ENCODE assay signal across 9 mouse cellular contexts in the genomic region with DNA sequence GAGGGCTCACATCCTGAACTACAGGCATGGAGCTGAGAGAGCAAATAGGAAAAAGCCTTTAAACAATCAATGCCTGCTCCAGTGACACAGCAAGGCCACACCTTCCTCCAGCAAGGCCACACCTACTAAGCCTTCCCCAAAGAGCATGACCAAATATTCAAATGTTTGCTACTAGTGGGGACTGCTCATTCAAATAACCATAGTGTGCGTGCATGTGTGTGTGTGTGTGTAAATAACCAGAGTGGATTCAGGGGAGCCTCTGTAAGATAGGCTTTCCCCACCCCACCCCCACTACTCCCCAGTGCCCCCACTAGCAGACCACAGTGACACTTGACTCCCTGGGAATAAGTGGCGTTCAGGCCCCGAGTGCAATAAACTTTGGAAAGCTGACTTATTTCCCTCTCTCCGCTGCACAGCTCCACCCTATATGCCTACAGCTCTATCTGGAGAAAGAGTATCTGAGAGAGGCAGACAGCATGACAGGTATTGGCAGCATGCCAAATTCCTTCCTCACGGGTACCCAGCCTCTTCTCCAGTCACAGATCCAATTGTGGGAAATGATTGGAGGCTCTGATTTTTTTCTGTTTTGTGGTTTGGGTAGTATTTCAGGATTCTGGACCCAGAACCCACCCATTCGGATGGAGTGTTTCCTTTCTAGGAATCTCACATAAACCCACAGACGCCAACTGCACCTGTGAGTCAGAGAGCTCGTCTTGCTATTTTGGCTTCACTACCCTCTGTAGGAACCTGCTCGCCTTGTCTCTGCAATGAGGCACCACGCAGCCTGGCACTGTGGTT. TPM values are rescaled to one million over a fixed set of nuclear protein-coding genes. Genes with fewer than 3 reads are reported as not detected.
DNase-seq lines count a peak whose midpoint lies in the region; ATAC-seq and TF ChIP-seq lines count a peak whose summit lies in the region.
"Had no signal": no experiment of that assay in that cellular context is flagged by ENCODE, and none has a peak within 500 bp of the region (broad histone marks: within the 10 kb centered on the region; RNA-seq: fewer than 3 reads in every experiment).

No protein-coding gene starts in this region.

- no peak for TF ChIP-seq CTCF in intestine, postnatal 0 days (IDR thresholded peaks at IDR 0.05; ENCODE audit: low read depth)

- WGBS in heart, embryonic 11.5 days (ENCODE audit: insufficient replicate concordance), result 45% methylated on average over 10 of the region's 10 CpGs
- 25% methylated on average over 10 of the region's 10 CpGs for WGBS in intestine, postnatal 0 days
- 36% methylated on average over 10 of the region's 10 CpGs for WGBS in liver, embryonic 16.5 days (ENCODE audit: insufficient replicate concordance)
- 66% methylated on average over 10 of the region's 10 CpGs for WGBS in midbrain, embryonic 13.5 days

- H3K4me2 ChIP-seq in heart, embryonic 11.5 days, result peak overlapping the region; percentile 34
- H3K4me2 ChIP-seq in intestine, postnatal 0 days (replicated peaks; ENCODE audit: low read depth), result 0 out of 2 replicates have a peak overlapping the region, but pooled peaks have one; percentile 21
- no peak overlapping the region for H3K4me2 ChIP-seq in liver, embryonic 16.5 days (ENCODE audit: low read depth, low read length)
- H3K4me2 ChIP-seq in midbrain, embryonic 13.5 days (replicated peaks), result no peak overlapping the region
- H3K4me2 ChIP-seq: midbrain, embryonic 12.5 days had no signal

- no peaks in the 10 kb centered on the region for H3K9me3 ChIP-seq in heart, embryonic 11.5 days (replicated peaks; ENCODE audit: control insufficient read depth, low read length)
- H3K9me3 ChIP-seq in intestine, postnatal 0 days (ENCODE audit: control insufficient read depth), result no peaks in the 10 kb centered on the region
- H3K9me3 ChIP-seq in liver, embryonic 16.5 days (replicated peaks; ENCODE audit: control insufficient read depth, low read length), result no peaks in the 10 kb centered on the region
- no peaks in the 10 kb centered on the region for H3K9me3 ChIP-seq in midbrain, embryonic 13.5 days
- H3K9me3 ChIP-seq: midbrain, embryonic 12.5 days had no signal

- H3K9ac ChIP-seq in heart, embryonic 11.5 days (ENCODE audit: low read depth, low read length), result no peak overlapping the region
- H3K9ac ChIP-seq in intestine, postnatal 0 days (ENCODE audit: low read depth, low read length), result no peak overlapping the region
- no peak overlapping the region for H3K9ac ChIP-seq in liver, embryonic 16.5 days (ENCODE audit: low read depth, low read length)
- no peak overlapping the region for H3K9ac ChIP-seq in midbrain, embryonic 13.5 days (replicated peaks)
- H3K9ac ChIP-seq: midbrain, embryonic 12.5 days had no signal

- H3K4me3 ChIP-seq in heart, embryonic 11.5 days (ENCODE audit: low read depth, low read length), result no peak overlapping the region
- no peak overlapping the region for H3K4me3 ChIP-seq in intestine, postnatal 0 days (ENCODE audit: low read depth, low read length)
- H3K4me3 ChIP-seq in liver, embryonic 16.5 days (ENCODE audit: low read depth, low read length), result no peak overlapping the region
- no peak overlapping the region for H3K4me3 ChIP-seq in midbrain, embryonic 13.5 days (replicated peaks)
- H3K4me3 ChIP-seq: midbrain, embryonic 12.5 days had no signal

- peak overlapping the region; percentile 64 for H3K27ac ChIP-seq in heart, embryonic 11.5 days (ENCODE audit: low read depth, low read length)
- no peak overlapping the region for H3K27ac ChIP-seq in intestine, postnatal 0 days (ENCODE audit: low read depth, low read length)
- H3K27ac ChIP-seq in liver, embryonic 16.5 days (ENCODE audit: low read length), result no peak overlapping the region
- no peak overlapping the region for H3K27ac ChIP-seq in midbrain, embryonic 13.5 days
- H3K27ac ChIP-seq: midbrain, embryonic 12.5 days had no signal

- no peak for DNase-seq in heart, adult 11 months
- DNase-seq in urinary bladder, postnatal 36 days (ENCODE audit: low spot score in 2 of 2), result peak; percentile 25 to 32
- no peak for DNase-seq in urinary bladder, adult 18-20 months (ENCODE audit: low spot score in 2 of 2)
- DNase-seq in gastrocnemius, postnatal 25 days, result no peak

- H3K4me1 ChIP-seq in heart, embryonic 11.5 days (ENCODE audit: control insufficient read depth, insufficient read depth, low read length), result peaks cover 13% of the 10 kb centered on the region
- no peaks in the 10 kb centered on the region for H3K4me1 ChIP-seq in intestine, postnatal 0 days (replicated peaks; ENCODE audit: control insufficient read depth, insufficient read depth, low read length)
- H3K4me1 ChIP-seq in liver, embryonic 16.5 days (ENCODE audit: control insufficient read depth, low read depth, low read length), result no peaks in the 10 kb centered on the region; the same call in 1 of the 2 replicates
- H3K4me1 ChIP-seq in midbrain, embryonic 13.5 days (replicated peaks), result peaks cover 6% of the 10 kb centered on the region; the same call in 1 of the 2 replicates

- H3K36me3 ChIP-seq in heart, embryonic 11.5 days (ENCODE audit: control insufficient read depth, insufficient read depth, low read length), result no peaks in the 10 kb centered on the region
- no peaks in the 10 kb centered on the region for H3K36me3 ChIP-seq in intestine, postnatal 0 days (ENCODE audit: control insufficient read depth, insufficient read depth)
- H3K36me3 ChIP-seq in liver, embryonic 16.5 days (ENCODE audit: control insufficient read depth, insufficient read depth), result no peaks in the 10 kb centered on the region
- H3K36me3 ChIP-seq in midbrain, embryonic 13.5 days, result no peaks in the 10 kb centered on the region
- H3K36me3 ChIP-seq: midbrain, embryonic 12.5 days had no signal

- H3K27me3 ChIP-seq in heart, embryonic 11.5 days (ENCODE audit: control insufficient read depth, insufficient read depth, low read length), result no peaks in the 10 kb centered on the region
- H3K27me3 ChIP-seq in intestine, postnatal 0 days (replicated peaks; ENCODE audit: control insufficient read depth, insufficient read depth, low read length), result no peaks in the 10 kb centered on the region
- no peaks in the 10 kb centered on the region for H3K27me3 ChIP-seq in liver, embryonic 16.5 days (ENCODE audit: control insufficient read depth, insufficient read depth, low read depth, low read length)
- no peaks in the 10 kb centered on the region for H3K27me3 ChIP-seq in midbrain, embryonic 13.5 days
- H3K27me3 ChIP-seq: midbrain, embryonic 12.5 days had no signal

- peak; percentile 78 for ATAC-seq in heart, embryonic 11.5 days (replicated peaks; ENCODE audit: insufficient number of reproducible peaks, low FRiP score, low TSS enrichment)
- peak; percentile 36; the same call in 1 of the 2 replicates for ATAC-seq in intestine, postnatal 0 days
- peak; percentile 19; the same call in 1 of the 2 replicates for ATAC-seq in liver, embryonic 16.5 days (ENCODE audit: low read depth)
- ATAC-seq in midbrain, embryonic 13.5 days, result no peak

RNA-seq across cellular contexts. Expression of a gene that starts 25.0 kb away (rescaled TPM):
- 30.3 and 38.5 TPM in 2 replicates for polyA plus RNA-seq in heart, embryonic 11.5 days (2014; fragmentation: Nextera tagmentation; extraction: Ambion mirVana)
- polyA plus RNA-seq in intestine, postnatal 0 days (2015; fragmentation: Nextera tagmentation; extraction: Ambion mirVana), result 18.2 and 19.3 TPM in 2 replicates
- 19.9 and 22.4 TPM in 2 replicates for polyA plus RNA-seq in liver, embryonic 16.5 days (2015; fragmentation: Nextera tagmentation; extraction: Ambion mirVana)
- polyA plus RNA-seq in midbrain, embryonic 13.5 days (2015; fragmentation: Nextera tagmentation; extraction: Ambion mirVana), result 10.3 and 11.7 TPM in 2 replicates
- total RNA-seq in gastrocnemius, postnatal 25 days (2021), result 10 to 100 TPM in 1 of 2 experiments, 1 to 10 TPM in 1; 9.5 to 13.6 TPM

RNA-seq across cellular contexts. Expression of a gene that starts 34.0 kb away (rescaled TPM):
- polyA plus RNA-seq in heart, embryonic 11.5 days (2014; fragmentation: Nextera tagmentation; extraction: Ambion mirVana), result 2.5 and 4.9 TPM in 2 replicates
- 15.2 and 16.2 TPM in 2 replicates for polyA plus RNA-seq in intestine, postnatal 0 days (2015; fragmentation: Nextera tagmentation; extraction: Ambion mirVana)
- polyA plus RNA-seq in liver, embryonic 16.5 days (2015; fragmentation: Nextera tagmentation; extraction: Ambion mirVana), result 0.15 and 0.65 TPM in 2 replicates
- polyA plus RNA-seq in midbrain, embryonic 13.5 days (2015; fragmentation: Nextera tagmentation; extraction: Ambion mirVana), result 49.2 and 50.8 TPM in 2 replicates
- 1 to 10 TPM; 1.9 to 2.1 TPM for total RNA-seq in gastrocnemius, postnatal 25 days (2021)

RNA-seq across cellular contexts. Expression of a gene that starts 39.7 kb away (rescaled TPM):
- 566 and 581 TPM in 2 replicates for polyA plus RNA-seq in heart, embryonic 11.5 days (2014; fragmentation: Nextera tagmentation; extraction: Ambion mirVana)
- polyA plus RNA-seq in intestine, postnatal 0 days (2015; fragmentation: Nextera tagmentation; extraction: Ambion mirVana), result 78.9 and 83.1 TPM in 2 replicates
- 120 and 130 TPM in 2 replicates for polyA plus RNA-seq in liver, embryonic 16.5 days (2015; fragmentation: Nextera tagmentation; extraction: Ambion mirVana)
- 5.2 and 5.6 TPM in 2 replicates for polyA plus RNA-seq in midbrain, embryonic 13.5 days (2015; fragmentation: Nextera tagmentation; extraction: Ambion mirVana)
- total RNA-seq in gastrocnemius, postnatal 25 days (2021), result 1,000 to 10,000 TPM; 1,050 to 1,262 TPM

RNA-seq across cellular contexts. Expression of a gene that starts 41.8 kb away (rescaled TPM):
- 0.13 and 0.34 TPM in 2 replicates for polyA plus RNA-seq in heart, embryonic 11.5 days (2014; fragmentation: Nextera tagmentation; extraction: Ambion mirVana)
- 0.70 and 0.78 TPM in 2 replicates for polyA plus RNA-seq in intestine, postnatal 0 days (2015; fragmentation: Nextera tagmentation; extraction: Ambion mirVana)
- polyA plus RNA-seq in liver, embryonic 16.5 days (2015; fragmentation: Nextera tagmentation; extraction: Ambion mirVana), result 0.02 and 0.12 TPM in 2 replicates
- polyA plus RNA-seq in midbrain, embryonic 13.5 days (2015; fragmentation: Nextera tagmentation; extraction: Ambion mirVana), result 0.16 and 0.30 TPM in 2 replicates
- 1 to 10 TPM; 4.1 to 5.4 TPM for total RNA-seq in gastrocnemius, postnatal 25 days (2021)

RNA-seq across cellular contexts. Expression of a gene that starts 43.7 kb away (rescaled TPM):
- 0.72 and 0.89 TPM in 2 replicates for polyA plus RNA-seq in heart, embryonic 11.5 days (2014; fragmentation: Nextera tagmentation; extraction: Ambion mirVana)
- polyA plus RNA-seq in intestine, postnatal 0 days (2015; fragmentation: Nextera tagmentation; extraction: Ambion mirVana), result 10.4 and 12.0 TPM in 2 replicates
- 3.2 and 3.8 TPM in 2 replicates for polyA plus RNA-seq in liver, embryonic 16.5 days (2015; fragmentation: Nextera tagmentation; extraction: Ambion mirVana)
- polyA plus RNA-seq in midbrain, embryonic 13.5 days (2015; fragmentation: Nextera tagmentation; extraction: Ambion mirVana), result 0.17 and 0.38 TPM in 2 replicates
- total RNA-seq in gastrocnemius, postnatal 25 days (2021), result not detected

Comparison
In these comparisons a context has a peak if more than half of its experiments do, and no peak if none do; other contexts are left out.
1. DNase-seq: peak in urinary bladder, postnatal 36 days (2 of 2); none in heart, adult 11 months (single experiment), urinary bladder, adult 18-20 months (0 of 2) and gastrocnemius, postnatal 25 days (single experiment).
2. H3K4me2 ChIP-seq: peak in heart, embryonic 11.5 days (single experiment) and intestine, postnatal 0 days (single experiment); none in liver, embryonic 16.5 days (single experiment) and midbrain, embryonic 13.5 days (single experiment).
3. RNA of a gene that starts 39.7 kb away (polyA plus RNA-seq): 566 to 581 TPM in heart, embryonic 11.5 days, 120 to 130 TPM in liver, embryonic 16.5 days and 78.9 to 83.1 TPM in intestine, postnatal 0 days; 5.2 to 5.6 TPM in midbrain, embryonic 13.5 days; every median in the first group is over 10 times any median in the second.